Mouse (Mus musculus) lung, adult 2 months (tissue): ENCODE results near the gene Smap1.

Source experiments
- CTCF ChIP-seq: fragments of 200-500 bp; IDR thresholded peaks from 2 replicates; pipeline ENCODE4 v1.5.1; 2011; ENCODE audit warnings: mild to moderate bottlenecking, low read length, control low read depth; ENCODE audit not compliant: insufficient read depth
- POLR2A ChIP-seq: fragments of 200-500 bp; IDR thresholded peaks from 2 replicates; pipeline ENCODE4 v1.6.1; 2011; ENCODE audit warnings: low read depth, mild to moderate bottlenecking, control low read depth, low read length, borderline replicate concordance; ENCODE audit errors: extremely low read depth

DNA sequence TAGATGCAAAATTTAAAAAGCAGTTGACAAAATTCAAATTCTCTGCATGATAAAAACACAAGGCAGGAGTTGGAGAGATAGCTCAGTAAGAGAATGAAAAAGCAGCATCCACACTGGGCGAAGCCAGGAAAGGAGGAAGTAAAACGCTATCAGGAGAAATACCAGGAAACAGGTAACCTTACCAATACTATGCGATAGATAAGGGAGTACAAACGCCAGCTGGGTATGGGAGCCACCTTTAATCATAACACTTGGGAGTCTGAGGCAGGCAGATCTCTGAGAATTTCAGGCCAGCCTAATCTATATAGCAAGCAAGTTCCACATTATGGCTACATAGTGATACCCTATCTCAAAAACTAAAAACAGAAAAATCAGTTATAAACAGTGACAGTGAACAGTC, 85.5 kb downstream of the Smap1 start:
- TF ChIP-seq CTCF (no peak), POLR2A (no peak)
